Mouse (Mus musculus) splenic B cell, adult 2 months (primary cell): ENCODE measurements around the gene Prm2.

Experiments
- DNase-seq: peaks from one replicate; pipeline ENCODE4 v3.0.0-alpha.2; 2011; ENCODE audit warnings: low read depth, low spot score
- H3K27me3 ChIP-seq: 2 replicates; pipeline ENCODE4 v1.6.1; 2012; ENCODE audit warnings: mild to moderate bottlenecking, low read length, moderate library complexity, mixed read lengths; ENCODE audit not compliant: control insufficient read depth, poor library complexity, insufficient read depth, severe bottlenecking
- H3K36me3 ChIP-seq: 2 replicates; pipeline ENCODE4 v1.6.1; 2012; ENCODE audit warnings: mild to moderate bottlenecking, low read length, moderate library complexity, mixed read lengths; ENCODE audit not compliant: control insufficient read depth, poor library complexity, insufficient read depth, severe bottlenecking

Gene Prm2

GRCm38 (mm10) chr16:10773543-10773942 is 22.4 kb downstream of the Prm2 start:
- Histone ChIP-seq H3K27me3 (no peaks in the 10 kb centered on the region), H3K36me3 (no peaks in the 10 kb centered on the region)
- no peak for DNase-seq

- peak; percentile 49 for DNase-seq
- Histone ChIP-seq H3K36me3 (no peaks in the 10 kb centered on the region), H3K27me3 (no peaks in the 10 kb centered on the region)
Measured at GRCm38 (mm10) chr16:10771769-10772510, 24.0 kb downstream of the Prm2 start.

DNA sequence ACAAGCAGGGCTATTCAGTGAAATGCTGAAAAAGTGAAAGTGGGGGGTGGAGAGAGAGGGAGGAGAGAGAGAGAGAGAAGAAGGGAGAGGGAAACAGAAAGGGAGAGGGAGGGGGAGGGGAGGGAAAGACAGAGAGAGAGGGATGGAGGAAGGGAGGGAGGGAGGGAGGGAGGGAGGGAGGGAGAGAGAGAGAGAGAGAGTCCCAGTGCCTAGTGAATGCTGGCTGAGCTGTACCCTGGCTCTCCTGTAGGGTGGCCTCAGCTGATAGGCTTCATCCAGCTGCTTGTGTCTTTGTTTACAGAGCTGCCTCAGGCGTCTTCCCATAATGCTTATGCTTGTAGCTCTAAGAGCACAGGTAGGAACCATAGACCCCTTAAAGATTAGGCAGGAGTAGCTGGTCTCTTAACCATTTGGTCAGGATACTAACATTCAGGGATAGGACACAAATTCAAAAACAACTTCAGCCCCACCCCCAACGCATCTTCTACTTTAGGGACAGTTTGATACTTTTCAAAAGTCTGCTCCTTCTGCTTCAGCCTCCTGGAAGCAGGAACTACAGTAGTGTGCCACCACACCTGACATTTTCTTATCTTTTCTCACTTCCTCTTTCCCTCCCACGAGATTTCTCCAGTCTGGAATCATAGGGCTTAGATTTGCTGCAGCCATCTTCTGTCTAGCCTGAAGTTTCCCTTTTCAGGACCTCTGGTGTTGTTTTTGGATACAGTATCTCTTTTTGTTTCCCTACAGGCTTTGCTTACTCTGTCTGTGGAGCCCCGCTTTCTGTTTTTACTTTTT is 25.2 kb downstream of the Prm2 start:
- no peaks in the 10 kb centered on the region for H3K27me3 ChIP-seq
- DNase-seq: peak; percentile 47
- H3K36me3 ChIP-seq: no peaks in the 10 kb centered on the region

GRCm38 (mm10) chr16:10769661-10770060 is 26.3 kb downstream of the Prm2 start:
- peak; percentile 57 for DNase-seq
- H3K36me3 ChIP-seq: no peaks in the 10 kb centered on the region
- H3K27me3 ChIP-seq: no peaks in the 10 kb centered on the region

DNA sequence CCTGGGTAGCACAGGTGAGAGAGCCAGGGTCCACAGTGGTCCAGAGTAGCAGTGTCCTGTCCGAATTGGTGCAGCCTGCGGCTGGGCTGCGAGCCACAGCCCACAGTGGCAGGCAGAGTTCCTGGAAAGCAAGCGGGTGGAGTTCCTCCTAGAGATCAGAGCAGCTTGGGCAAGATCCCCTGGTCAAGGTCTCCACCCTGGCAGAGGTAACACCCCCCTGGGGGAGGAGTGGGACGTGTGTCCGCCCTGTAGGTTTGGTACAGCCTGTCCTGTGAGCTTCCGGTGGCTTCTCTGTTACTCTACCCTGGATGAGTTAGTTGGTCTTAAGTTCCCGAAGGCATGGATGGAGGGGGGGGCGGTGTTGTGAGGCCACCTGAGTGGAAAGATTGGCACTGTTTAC is 27.1 kb downstream of the Prm2 start:
- Histone ChIP-seq H3K27me3 (no peaks in the 10 kb centered on the region), H3K36me3 (no peaks in the 10 kb centered on the region)
- DNase-seq: peak; percentile 42

DNA sequence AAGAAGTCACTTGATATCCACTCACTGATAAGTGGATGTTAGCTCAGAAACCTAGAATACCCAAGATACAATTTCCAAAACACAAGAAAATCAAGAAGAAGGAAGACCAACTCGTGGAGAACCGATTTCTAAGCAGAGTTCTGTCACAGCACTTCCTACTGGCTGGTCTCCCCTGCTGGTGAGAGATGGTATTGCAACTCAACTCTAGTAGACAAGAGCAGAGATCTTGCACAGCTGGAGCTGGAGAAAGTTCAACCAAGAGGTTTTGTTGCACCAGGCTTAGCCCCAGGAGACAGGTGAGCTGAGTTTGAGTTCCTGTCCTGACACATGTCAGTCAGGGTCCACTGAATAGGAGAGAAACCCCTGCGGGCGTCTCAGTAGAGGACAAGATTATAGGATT is 28.8 kb downstream of the Prm2 start:
- peak; percentile 89 for DNase-seq
- no peaks in the 10 kb centered on the region for H3K27me3 ChIP-seq

DNA sequence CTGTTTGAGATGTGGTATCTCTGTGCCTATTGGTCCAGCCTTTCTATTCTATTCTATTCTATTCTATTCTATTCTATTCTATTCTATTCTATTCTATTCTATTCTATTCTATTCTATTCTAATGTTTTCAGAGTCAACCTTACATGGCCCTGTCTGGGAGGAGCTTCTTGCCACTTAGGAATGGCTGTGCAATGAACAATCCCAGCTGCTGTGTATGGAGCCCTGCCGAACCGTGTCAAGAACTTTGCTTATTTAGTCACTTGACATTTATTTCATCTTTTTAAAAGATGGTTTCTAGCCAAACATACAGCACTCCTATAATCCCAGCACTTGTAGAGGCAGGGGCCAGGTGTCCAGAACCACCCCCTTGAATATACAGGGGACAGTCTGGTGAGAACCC is 31.6 kb downstream of the Prm2 start:
- no peak for DNase-seq
- Histone ChIP-seq H3K36me3 (no peaks in the 10 kb centered on the region), H3K27me3 (no peaks in the 10 kb centered on the region)

More for the DNA sequence above, 28.8 kb downstream of the Prm2 start:
- no peaks in the 10 kb centered on the region for H3K36me3 ChIP-seq

DNA sequence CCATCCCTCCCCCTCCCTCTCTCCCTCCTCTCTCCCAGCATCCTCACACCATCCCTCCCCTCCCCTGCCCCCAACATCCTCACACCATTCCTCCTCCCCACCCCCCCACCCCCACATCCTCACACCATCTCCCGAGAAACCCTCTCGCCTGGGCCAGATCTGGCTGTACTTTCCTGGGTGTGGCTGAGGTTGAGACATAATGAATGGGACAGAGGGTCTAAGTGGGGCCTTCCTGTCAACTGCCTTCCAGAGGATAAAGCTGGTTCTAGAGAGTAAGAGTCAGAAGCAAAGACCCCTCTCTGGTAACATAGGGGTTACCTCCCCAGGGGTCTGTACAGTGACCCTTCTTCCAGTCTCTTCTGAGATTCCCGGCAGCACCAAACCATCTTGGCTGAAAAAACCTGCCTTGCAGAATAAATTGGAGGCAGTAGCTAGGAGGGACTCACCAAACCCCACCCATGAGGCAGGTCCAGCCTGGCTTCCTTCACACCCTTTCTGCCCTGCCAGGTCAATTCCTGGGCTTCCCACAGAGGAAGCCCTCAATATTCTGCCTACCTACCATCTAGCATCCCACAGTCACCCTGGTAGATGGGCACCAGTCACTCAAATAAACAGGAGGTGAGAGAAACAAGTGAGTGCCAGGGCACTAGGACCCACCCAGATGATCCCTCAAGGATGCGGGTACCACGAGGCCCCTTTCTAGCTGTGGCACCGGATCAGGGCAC is 32.2 kb downstream of the Prm2 start:
- no peaks in the 10 kb centered on the region for H3K27me3 ChIP-seq
- H3K36me3 ChIP-seq: no peaks in the 10 kb centered on the region
- DNase-seq: no peak

GRCm38 (mm10) chr16:10762569-10763180 is 33.3 kb downstream of the Prm2 start:
- Histone ChIP-seq H3K36me3 (no peaks in the 10 kb centered on the region), H3K27me3 (no peaks in the 10 kb centered on the region)
- DNase-seq: no peak

GRCm38 (mm10) chr16:10761182-10761581 is 34.8 kb downstream of the Prm2 start:
- Histone ChIP-seq H3K27me3 (no peaks in the 10 kb centered on the region), H3K36me3 (no peaks in the 10 kb centered on the region)
- no peak for DNase-seq

- DNase-seq: no peak
- no peaks in the 10 kb centered on the region for H3K36me3 ChIP-seq
- no peaks in the 10 kb centered on the region for H3K27me3 ChIP-seq
Measured at GRCm38 (mm10) chr16:10756168-10756567, 39.8 kb downstream of the Prm2 start.

DNA sequence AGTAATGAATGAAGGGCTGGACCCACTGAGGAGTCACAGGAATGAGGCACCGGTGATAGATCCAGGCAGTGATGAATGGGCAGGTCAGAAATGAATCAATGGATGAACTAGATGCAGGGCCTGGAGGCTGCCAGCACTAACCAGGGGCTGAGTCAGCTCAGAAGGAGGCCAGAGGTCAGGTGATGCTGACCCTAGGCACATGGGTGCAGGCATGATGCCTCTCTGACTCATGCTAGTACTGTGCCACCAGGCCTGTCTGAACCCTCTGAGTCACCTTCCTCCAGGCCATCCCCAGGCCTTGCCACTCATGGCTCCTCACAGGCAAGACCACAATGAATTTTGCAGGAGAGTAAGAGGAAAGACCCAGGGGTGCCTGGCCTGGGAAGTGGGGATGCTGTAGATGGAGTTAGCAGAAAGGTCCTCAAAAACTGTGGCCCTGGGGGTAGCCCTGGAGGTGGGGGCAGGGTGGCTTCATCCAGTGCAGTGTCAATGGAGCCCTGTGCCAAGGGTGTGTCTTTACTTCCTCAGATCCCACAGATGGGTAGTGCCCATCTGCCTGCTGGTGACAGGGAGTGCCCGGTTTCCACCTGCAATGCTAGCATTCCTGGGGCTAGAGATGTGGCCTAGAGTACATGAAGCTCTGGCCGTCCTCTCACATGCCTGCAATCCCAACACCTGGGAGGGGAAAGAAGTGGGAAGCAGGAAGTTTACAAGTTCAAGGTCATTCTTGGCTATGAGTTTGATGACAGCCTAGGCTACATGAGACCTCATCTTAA is 41.2 kb downstream of the Prm2 start:
- no peak for DNase-seq
- Histone ChIP-seq H3K27me3 (no peaks in the 10 kb centered on the region), H3K36me3 (no peaks in the 10 kb centered on the region)

GRCm38 (mm10) chr16:10749824-10750223 is 46.1 kb downstream of the Prm2 start:
- no peak for DNase-seq

DNA sequence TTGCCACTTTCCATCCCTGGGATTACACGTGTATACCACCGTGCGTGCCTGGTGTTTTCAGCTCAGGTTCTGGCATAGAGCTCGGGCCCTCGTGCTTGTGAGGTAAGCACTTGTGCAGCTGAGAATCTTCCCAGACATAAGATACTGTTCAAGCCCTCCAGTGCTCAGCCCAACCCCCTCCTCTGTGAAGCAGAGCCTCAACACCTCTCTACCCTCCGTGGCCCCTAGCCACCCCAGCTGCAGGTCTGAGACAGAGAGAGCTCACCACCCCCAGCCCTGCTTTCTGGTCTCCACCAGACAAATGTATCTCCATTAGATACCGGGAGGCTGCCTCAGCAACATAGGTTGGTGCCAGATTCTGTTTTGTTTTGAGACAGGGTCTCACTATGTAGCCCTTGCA is 46.7 kb downstream of the Prm2 start:
- DNase-seq: no peak
- Histone ChIP-seq H3K36me3 (no peaks in the 10 kb centered on the region), H3K27me3 (no peaks in the 10 kb centered on the region)

More at GRCm38 (mm10) chr16:10749824-10750223, 46.1 kb downstream of the Prm2 start:
- Histone ChIP-seq H3K36me3 (no peaks in the 10 kb centered on the region), H3K27me3 (no peaks in the 10 kb centered on the region)
